Mouse (Mus musculus) heart, adult 2 months (tissue): ENCODE data around the gene Slc48a1. TPM values are rescaled to one million over a fixed set of nuclear protein-coding genes. Genes with fewer than 3 reads are reported as not detected.

ENCODE experiments used
- DNase-seq, 2 experiments: peaks; one replicate each; pipeline ENCODE4 v3.0.0; 2021
- H3K27ac ChIP-seq: fragments of 200-600 bp; 2 replicates; pipeline ENCODE4 v1.8.1; 2022
- H3K27me3 ChIP-seq: fragments of 200-500 bp; 2 replicates; pipeline ENCODE4 v1.6.1; 2012; ENCODE audit warnings: mild to moderate bottlenecking, low read length, inconsistent platforms, mixed read lengths; ENCODE audit not compliant: control insufficient read depth, insufficient read depth
- H3K36me3 ChIP-seq: fragments of 200-500 bp; 2 replicates; pipeline ENCODE4 v1.6.1; 2012; ENCODE audit warnings: low read length, inconsistent platforms; ENCODE audit not compliant: control insufficient read depth, insufficient read depth
- H3K4me1 ChIP-seq: fragments of 200-500 bp; 2 replicates; pipeline ENCODE4 v1.6.1; 2011; ENCODE audit warnings: low read length; ENCODE audit not compliant: control insufficient read depth, insufficient read depth
- H3K4me3 ChIP-seq: fragments of 200-600 bp; 2 replicates; pipeline ENCODE4 v1.8.1; 2022
- H3K79me2 ChIP-seq: fragments of 200-500 bp; replicated peaks from 2 replicates; pipeline ENCODE4 v1.6.1; 2012; ENCODE audit warnings: mild to moderate bottlenecking, inconsistent platforms, low read length, moderate library complexity, mixed read lengths; ENCODE audit not compliant: control insufficient read depth, insufficient read depth
- H3K9ac ChIP-seq: fragments of 200-500 bp; 2 replicates; pipeline ENCODE4 v1.6.1; 2012; ENCODE audit warnings: low read depth, mild to moderate bottlenecking, control low read depth, inconsistent platforms, low read length, mixed read lengths
- CTCF ChIP-seq: fragments of 200-600 bp; IDR thresholded peaks from 2 replicates; pipeline ENCODE4 v1.8.1; 2022; ENCODE audit warnings: antibody characterized with exemption, mild to moderate bottlenecking, moderate library complexity
- EP300 ChIP-seq: fragments of 200-500 bp; IDR thresholded peaks from 2 replicates; pipeline ENCODE4 v1.6.1; 2011; ENCODE audit warnings: low read depth, low read length, control low read depth; ENCODE audit not compliant: insufficient read depth
- POLR2A ChIP-seq: fragments of 200-500 bp; IDR thresholded peaks from 2 replicates; pipeline ENCODE4 v1.6.1; 2011; ENCODE audit warnings: mild to moderate bottlenecking, low read depth, low read length, control low read depth; ENCODE audit not compliant: insufficient read depth
- WGBS: fragments of 180-500 bp; shearing (Covaris S2); methylation state at CpG from one replicate; pipeline ENCODE4 v1.1.7; 2018; 5-methylcytosine and 5-hydroxymethylcytosine counted together
- intact Hi-C: fragments of 180-260 bp; cut with DNase I; formaldehyde crosslinking; loops from one replicate; pipeline ENCODE4 v1.15.1; 2025
- polyA plus RNA-seq: library from polyadenylated mRNA; depleted of rRNA; stranded (reverse); fragments of >200 nt; gene quantifications from 2 replicates; pipeline ENCODE4 v1.2.3, GENCODE M21; 2012; rRNA removed
- total RNA-seq, 2 experiments: library from RNA; stranded (reverse); gene quantifications; 2 replicates each; pipeline ENCODE4 v1.2.3; 2021

Gene Slc48a1
- total and polyA plus RNA-seq, 3 experiments = 72.7 to 85.3 (median 73.0) TPM

DNA sequence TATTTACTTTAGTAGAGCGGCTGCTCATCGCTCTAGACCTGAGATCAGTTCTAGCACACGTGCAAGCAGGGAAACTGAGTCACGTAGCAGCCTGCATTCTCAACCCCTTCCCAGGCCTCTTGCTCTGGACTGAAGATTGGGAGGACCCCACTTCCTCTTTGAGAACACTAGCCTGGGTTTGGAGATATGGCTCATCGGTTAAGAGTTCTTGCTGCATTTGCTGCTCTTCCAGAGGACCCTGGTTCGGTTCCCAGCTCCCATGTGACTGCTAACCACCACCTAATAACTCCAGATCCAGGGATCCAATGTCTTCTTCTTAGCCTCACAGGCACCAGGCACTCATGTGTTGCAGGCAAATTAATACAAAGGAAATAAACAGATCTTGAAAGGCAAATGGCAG is 63.1 kb downstream of the Slc48a1 start:
- Histone ChIP-seq H3K79me2 (no peaks in the 10 kb centered on the region), H3K9ac (no peak overlapping the region), H3K27ac (no peak overlapping the region), H3K27me3 (no peaks in the 10 kb centered on the region), H3K36me3 (peaks cover 4% of the 10 kb centered on the region), H3K4me1 (peaks cover 34% of the 10 kb centered on the region), H3K4me3 (no peak overlapping the region)
- no peak for TF ChIP-seq POLR2A
- no peak for TF ChIP-seq CTCF
- no peak for TF ChIP-seq EP300
- intact Hi-C loops = loop anchor here (2.0 kb wide), 1 partner anchor 31 kb away; no protein-coding TSS in a partner anchor
- no peak for DNase-seq
- 91% methylated on average over 6 of the region's 6 CpGs for WGBS

DNA sequence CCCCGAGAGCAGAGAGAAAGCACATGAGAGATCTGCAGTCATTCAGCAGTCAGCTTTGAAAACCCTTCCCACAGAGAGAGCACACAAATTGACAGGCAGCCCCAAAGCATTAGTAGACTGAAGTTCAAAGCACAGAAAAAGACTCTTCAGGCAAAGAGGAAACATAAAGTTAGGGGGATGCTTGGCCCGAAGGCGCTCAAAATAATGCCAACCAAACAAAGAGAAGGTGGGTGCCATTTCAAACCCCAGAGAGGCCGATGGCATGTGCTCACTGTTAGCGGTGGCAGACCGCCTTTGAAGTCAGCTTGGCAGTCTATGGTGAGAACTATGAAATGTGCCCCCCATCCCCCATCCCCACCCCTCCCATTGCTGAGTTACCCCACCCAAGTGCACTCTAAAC is 63.7 kb downstream of the Slc48a1 start:
- DNase-seq = no peak
- TF ChIP-seq EP300 = no peak
- no peak for TF ChIP-seq CTCF
- TF ChIP-seq POLR2A = no peak
- WGBS = 90% methylated on average over 6 of the region's 6 CpGs
- Histone ChIP-seq H3K9ac (no peak overlapping the region), H3K4me3 (no peak overlapping the region), H3K36me3 (peaks cover 4% of the 10 kb centered on the region), H3K79me2 (no peaks in the 10 kb centered on the region), H3K4me1 (peaks cover 30% of the 10 kb centered on the region), H3K27me3 (no peaks in the 10 kb centered on the region), H3K27ac (no peak overlapping the region)
- intact Hi-C loops = no loop called here

Other genes with a start within 250 kb of the Slc48a1 start
- gene Rpap3, start 72.7 kb upstream of the Slc48a1 start, total RNA-seq = 10 to 100 TPM; 12.7 to 14.2 TPM
- gene Rpap3, start 72.7 kb upstream of the Slc48a1 start, polyA plus RNA-seq = 4.4 and 7.4 TPM in 2 replicates
- 1 to 10 TPM; 1.1 to 1.2 TPM for gene Endou, start 47.2 kb upstream of the Slc48a1 start, total RNA-seq
- gene Endou, start 47.2 kb upstream of the Slc48a1 start, polyA plus RNA-seq = 2.4 TPM in 2 replicates
- gene Rapgef3, start 10.5 kb upstream of the Slc48a1 start, total RNA-seq = 10 to 100 TPM; 21.5 to 27.9 TPM
- gene Rapgef3, start 10.5 kb upstream of the Slc48a1 start, polyA plus RNA-seq = 44.4 and 57.0 TPM in 2 replicates
- 10 to 100 TPM; 23.7 to 25.7 TPM for gene Hdac7, start 66.0 kb downstream of the Slc48a1 start, total RNA-seq
- 54.9 and 61.8 TPM in 2 replicates for gene Hdac7, start 66.0 kb downstream of the Slc48a1 start, polyA plus RNA-seq
- gene Vdr, start 132.1 kb downstream of the Slc48a1 start, total RNA-seq = 1 to 10 TPM; 1.1 to 2.0 TPM
- 2.3 and 2.7 TPM in 2 replicates for gene Vdr, start 132.1 kb downstream of the Slc48a1 start, polyA plus RNA-seq
- gene Tmem106c, start 185.7 kb downstream of the Slc48a1 start, total RNA-seq = 10 to 100 TPM; 10.2 to 11.1 TPM
- 21.9 and 37.0 TPM in 2 replicates for gene Tmem106c, start 185.7 kb downstream of the Slc48a1 start, polyA plus RNA-seq
- gene Col2a1, start 226.2 kb downstream of the Slc48a1 start, total RNA-seq = under 1 TPM; 0.27 to 0.37 TPM
- gene Col2a1, start 226.2 kb downstream of the Slc48a1 start, polyA plus RNA-seq = 0.12 and 0.61 TPM in 2 replicates